Mouse (Mus musculus) MEL (cell line): Measurements from ENCODE around the gene Ikbke. TPM values are rescaled to one million over a fixed set of nuclear protein-coding genes. Genes with fewer than 3 reads are reported as not detected.

Source experiments
- DNase-seq: peaks from one replicate; pipeline ENCODE4 v3.0.0; 2011; ENCODE audit warnings: low read depth, low spot score
- H3K27ac ChIP-seq: 2 replicates; pipeline ENCODE4 v1.5.1; 2012; ENCODE audit warnings: low read depth, mild to moderate bottlenecking, control low read depth, low read length, moderate library complexity; ENCODE audit not compliant: control insufficient read depth
- H3K27me3 ChIP-seq, 2 experiments: fragments of 150-350 bp in 1 of 2; sonication (generic) in 1 of 2; 2 replicates each; pipeline ENCODE4 v1.6.1; 2012; ENCODE audit warnings: low read length in 2 of 2, mild to moderate bottlenecking in 2 of 2, improper control_type of control experiment in 1 of 2, moderate library complexity in 1 of 2; ENCODE audit not compliant: insufficient read depth in 2 of 2, control insufficient read depth in 1 of 2
- H3K36me3 ChIP-seq, 2 experiments: 2 replicates each; pipeline ENCODE4 v1.6.1; 2012 to 2014; ENCODE audit warnings: low read length in 2 of 2, improper control_type of control experiment in 1 of 2, inconsistent platforms in 1 of 2, mild to moderate bottlenecking in 1 of 2; ENCODE audit not compliant: insufficient read depth in 2 of 2, control insufficient read depth in 1 of 2
- H3K4me1 ChIP-seq, 2 experiments: fragments of 150-350 bp in 1 of 2; sonication (generic) in 1 of 2; 2 replicates each; pipeline ENCODE4 v1.6.1; 2012; ENCODE audit warnings: low read length in 2 of 2, improper control_type of control experiment in 1 of 2, mild to moderate bottlenecking in 1 of 2; ENCODE audit not compliant: insufficient read depth in 2 of 2, control insufficient read depth in 1 of 2
- H3K4me3 ChIP-seq, 2 experiments: fragments of 150-350 bp in 1 of 2; sonication (generic) in 1 of 2; 2 replicates each; pipeline ENCODE4 v1.5.1; 2012; ENCODE audit warnings: low read depth in 2 of 2, low read length in 2 of 2, mild to moderate bottlenecking in 2 of 2, moderate library complexity in 2 of 2, control low read depth in 1 of 2, improper control_type of control experiment in 1 of 2; ENCODE audit not compliant: control insufficient read depth in 1 of 2, insufficient read depth in 1 of 2
- H3K79me2 ChIP-seq: 2 replicates; pipeline ENCODE4 v1.6.1; 2012; ENCODE audit warnings: mild to moderate bottlenecking, low read length, moderate library complexity; ENCODE audit not compliant: control insufficient read depth, poor library complexity, insufficient read depth
- H3K9ac ChIP-seq: 2 replicates; pipeline ENCODE4 v1.6.1; 2012; ENCODE audit warnings: low read depth, mild to moderate bottlenecking, control low read depth, low read length, moderate library complexity; ENCODE audit not compliant: control insufficient read depth, poor library complexity, severe bottlenecking
- H3K9me3 ChIP-seq: fragments of 150-350 bp; sonication (generic); replicated peaks from 2 replicates; pipeline ENCODE4 v1.6.1; 2012; ENCODE audit warnings: mild to moderate bottlenecking, low read length, improper control_type of control experiment, moderate library complexity; ENCODE audit not compliant: insufficient read depth
- BHLHE40 ChIP-seq: IDR thresholded peaks from 2 replicates; pipeline ENCODE4 v1.6.1; 2012; ENCODE audit warnings: low read depth, mild to moderate bottlenecking, inconsistent platforms, low read length, improper control_type of control experiment, borderline replicate concordance
- CHD1 ChIP-seq: IDR thresholded peaks from 2 replicates; pipeline ENCODE4 v1.6.1; 2012; ENCODE audit warnings: low read depth, mild to moderate bottlenecking, inconsistent platforms, low read length, improper control_type of control experiment
- CHD2 ChIP-seq: IDR thresholded peaks from 2 replicates; pipeline ENCODE4 v1.6.1; 2011; ENCODE audit warnings: low read length, improper control_type of control experiment
- MAFK ChIP-seq: IDR thresholded peaks from 2 replicates; pipeline ENCODE4 v1.6.1; 2011; ENCODE audit warnings: low read depth, mild to moderate bottlenecking, low read length, improper control_type of control experiment, borderline replicate concordance
- MAZ ChIP-seq: IDR thresholded peaks from 2 replicates; pipeline ENCODE4 v1.6.1; 2012; ENCODE audit warnings: low read depth, mild to moderate bottlenecking, inconsistent platforms, low read length, improper control_type of control experiment
- MYB ChIP-seq: IDR thresholded peaks from 2 replicates; pipeline ENCODE4 v1.6.1; 2011; ENCODE audit warnings: mild to moderate bottlenecking, low read depth, low read length, improper control_type of control experiment
- NELFE ChIP-seq: IDR thresholded peaks from 2 replicates; pipeline ENCODE4 v1.6.1; 2011; ENCODE audit warnings: low read depth, low read length, improper control_type of control experiment
- POLR2A ChIP-seq, 2 experiments: IDR thresholded peaks; 2 replicates each; pipeline ENCODE4 v1.6.1; 2011 to 2012; ENCODE audit warnings: low read length in 2 of 2, mild to moderate bottlenecking in 2 of 2, control low read depth in 1 of 2, improper control_type of control experiment in 1 of 2, low read depth in 1 of 2, moderate library complexity in 1 of 2; ENCODE audit not compliant: control insufficient read depth in 1 of 2, insufficient read depth in 1 of 2, poor library complexity in 1 of 2
- POLR2AphosphoS2 ChIP-seq: IDR thresholded peaks from 2 replicates; pipeline ENCODE4 v1.6.1; 2011; ENCODE audit warnings: low read length, improper control_type of control experiment
- TCF12 ChIP-seq: IDR thresholded peaks from 2 replicates; pipeline ENCODE4 v1.6.1; 2014; ENCODE audit warnings: low read depth, mild to moderate bottlenecking, inconsistent platforms, low read length, improper control_type of control experiment, moderate library complexity
- USF2 ChIP-seq, 2 experiments: IDR thresholded peaks; 2 replicates each; pipeline ENCODE4 v1.6.1; 2011 to 2012; ENCODE audit warnings: improper control_type of control experiment in 2 of 2, low read length in 2 of 2, borderline replicate concordance in 1 of 2, inconsistent platforms in 1 of 2, low read depth in 1 of 2, mild to moderate bottlenecking in 1 of 2; ENCODE audit not compliant: insufficient read depth in 1 of 2
- ZC3H11A ChIP-seq: IDR thresholded peaks from 2 replicates; pipeline ENCODE4 v1.6.1; 2012; ENCODE audit warnings: low read depth, mild to moderate bottlenecking, inconsistent platforms, low read length, improper control_type of control experiment
- ZNF384 ChIP-seq: IDR thresholded peaks from 2 replicates; pipeline ENCODE4 v1.6.1; 2012; ENCODE audit warnings: low read depth, mild to moderate bottlenecking, inconsistent platforms, low read length, improper control_type of control experiment
- polyA plus RNA-seq, 2 experiments: library from polyadenylated mRNA; stranded (reverse) in 1 of 2; unstranded in 1 of 2; fragments of >175 nt in 1 of 2; fragments of >200 nt in 1 of 2; gene quantifications; 2 replicates each; pipeline versions ENCODE4 v1.2.1 to v1.2.4; 2012; ENCODE audit warnings: low replicate concordance in 2 of 2, low read depth in 1 of 2; ENCODE audit not compliant: insufficient read length in 2 of 2, insufficient read depth in 1 of 2, missing spikeins in 1 of 2
- total RNA-seq: library from RNA; depleted of rRNA; stranded (reverse); fragments of 300-350 nt; gene quantifications from 2 replicates; pipeline ENCODE4 v1.2.3, GENCODE M21; 2012

Gene Ikbke
- total and polyA plus RNA-seq, 3 experiments = 4.0 to 7.2 TPM; not detected in 1

GRCm38 (mm10) chr1:131223345-131223744, 56.1 kb downstream of the Ikbke start:
- Histone ChIP-seq H3K9ac (no peak overlapping the region), H3K9me3 (no peaks in the 10 kb centered on the region), H3K36me3 (no peaks in the 10 kb centered on the region), H3K27ac (no peak overlapping the region), H3K4me3 (no peak overlapping the region), H3K4me1 (no peaks in the 10 kb centered on the region), H3K27me3 (peaks cover 19 to 32% of the 10 kb centered on the region in 2 experiments), H3K79me2 (no peaks in the 10 kb centered on the region)
- no peak for TF ChIP-seq USF2 (IDR thresholded peaks at IDR 0.05; ENCODE audit: borderline replicate concordance in 1 of 2, insufficient read depth in 1 of 2, low read depth in 1 of 2, low read length in 2 of 2)
- no peak for TF ChIP-seq BHLHE40
- TF ChIP-seq CHD2 = no peak
- TF ChIP-seq ZNF384 = no peak
- no peak for TF ChIP-seq CHD1
- no peak for TF ChIP-seq MAFK
- DNase-seq = no peak

- no peak overlapping the region for H3K4me3 ChIP-seq
- H3K27me3 ChIP-seq = peaks cover 16 to 30% of the 10 kb centered on the region in 2 experiments
- H3K36me3 ChIP-seq = no peaks in the 10 kb centered on the region
- TF ChIP-seq NELFE = no peak
- TF ChIP-seq POLR2A (IDR thresholded peaks at IDR 0.05; ENCODE audit: control insufficient read depth in 1 of 2, insufficient read depth in 1 of 2, low read depth in 1 of 2, low read length in 2 of 2, poor library complexity in 1 of 2) = no peak
- no peak for TF ChIP-seq BHLHE40
- TF ChIP-seq MYB = no peak
- TF ChIP-seq ZNF384 = no peak
- no peak for TF ChIP-seq ZC3H11A
- no peak for TF ChIP-seq POLR2AphosphoS2
- TF ChIP-seq MAZ = no peak
- no peaks in the 10 kb centered on the region for H3K9me3 ChIP-seq
- no peaks in the 10 kb centered on the region for H3K79me2 ChIP-seq
- no peaks in the 10 kb centered on the region for H3K4me1 ChIP-seq
- DNase-seq = no peak
- H3K9ac ChIP-seq = no peak overlapping the region
- H3K27ac ChIP-seq = no peak overlapping the region
These were observed 57.4 kb downstream of the Ikbke start for GRCm38 (mm10) chr1:131221822-131222590.

- no peak overlapping the region for H3K4me3 ChIP-seq
- peaks cover 13 to 30% of the 10 kb centered on the region in 2 experiments for H3K27me3 ChIP-seq
- no peak for DNase-seq
- H3K27ac ChIP-seq = no peak overlapping the region
- no peaks in the 10 kb centered on the region for H3K9me3 ChIP-seq
- no peaks in the 10 kb centered on the region for H3K36me3 ChIP-seq
- H3K9ac ChIP-seq = no peak overlapping the region
- no peaks in the 10 kb centered on the region for H3K4me1 ChIP-seq
- no peak for TF ChIP-seq TCF12
- H3K79me2 ChIP-seq = no peaks in the 10 kb centered on the region
These were observed 60.5 kb downstream of the Ikbke start for GRCm38 (mm10) chr1:131218933-131219332.
